Mouse (Mus musculus): Measurements from ENCODE around the gene Arfgap2. TPM values are rescaled to one million over a fixed set of nuclear protein-coding genes. Genes with fewer than 3 reads are reported as not detected.

The Arfgap2 gene
- polyA plus RNA-seq, 1 experiment from 2014 or later = 74.4 TPM

Other genes with a start within 250 kb of the Arfgap2 start
- gene Rapsn, start 229.4 kb upstream of the Arfgap2 start, polyA plus RNA-seq (2015; fragmentation: Nextera tagmentation; extraction: Ambion mirVana) = 0.42 and 0.64 TPM in 2 replicates
- gene Psmc3, start 211.0 kb upstream of the Arfgap2 start, polyA plus RNA-seq (2015; fragmentation: Nextera tagmentation; extraction: Ambion mirVana) = 226 and 247 TPM in 2 replicates
- 30.4 and 35.0 TPM in 2 replicates for gene Slc39a13, start 194.6 kb upstream of the Arfgap2 start, polyA plus RNA-seq (2015; fragmentation: Nextera tagmentation; extraction: Ambion mirVana)
- gene Spi1, start 182.6 kb upstream of the Arfgap2 start, polyA plus RNA-seq (2015; fragmentation: Nextera tagmentation; extraction: Ambion mirVana) = 2.1 and 2.8 TPM in 2 replicates
- 0.04 TPM in 1 of 2 replicates, not detected in the other for gene Mybpc3, start 146.8 kb upstream of the Arfgap2 start, polyA plus RNA-seq (2015; fragmentation: Nextera tagmentation; extraction: Ambion mirVana)
- gene Madd, start 81.1 kb upstream of the Arfgap2 start, polyA plus RNA-seq (2015; fragmentation: Nextera tagmentation; extraction: Ambion mirVana) = 62.1 and 66.8 TPM in 2 replicates
- 2.7 and 2.9 TPM in 2 replicates for gene Nr1h3, start 62.1 kb upstream of the Arfgap2 start, polyA plus RNA-seq (2015; fragmentation: Nextera tagmentation; extraction: Ambion mirVana)
- 38.3 and 39.2 TPM in 2 replicates for gene Acp2, start 62.1 kb upstream of the Arfgap2 start, polyA plus RNA-seq (2015; fragmentation: Nextera tagmentation; extraction: Ambion mirVana)
- gene Ddb2, start 28.0 kb upstream of the Arfgap2 start, polyA plus RNA-seq (2015; fragmentation: Nextera tagmentation; extraction: Ambion mirVana) = 18.1 and 18.4 TPM in 2 replicates
- gene Pacsin3, start 9.0 kb upstream of the Arfgap2 start, polyA plus RNA-seq (2015; fragmentation: Nextera tagmentation; extraction: Ambion mirVana) = 9.7 and 17.5 TPM in 2 replicates
- 173 and 178 TPM in 2 replicates for gene 1110051M20Rik, start 179.7 kb downstream of the Arfgap2 start, polyA plus RNA-seq (2015; fragmentation: Nextera tagmentation; extraction: Ambion mirVana)
- gene Lrp4, start 192.5 kb downstream of the Arfgap2 start, polyA plus RNA-seq (2015; fragmentation: Nextera tagmentation; extraction: Ambion mirVana) = 3.6 and 5.0 TPM in 2 replicates